Mouse (Mus musculus): Measurements from ENCODE around the gene Smim10l2a. TPM values are rescaled to one million over a fixed set of nuclear protein-coding genes. Genes with fewer than 3 reads are reported as not detected.

Gene Smim10l2a
- polyA plus RNA-seq, 1 experiment from 2014 or later, result 18.8 TPM

GRCm38 (mm10) chrX:56417541-56417940 is 43.2 kb downstream of the Smim10l2a start:
- Histone ChIP-seq H3K4me2 (replicated peaks) (no peak overlapping the region), H3K9me3 (no peaks in the 10 kb centered on the region), H3K27ac (replicated peaks) (no peak overlapping the region), H3K36me3 (no peaks in the 10 kb centered on the region), H3K9ac (replicated peaks) (no peak overlapping the region), H3K4me1 (no peaks in the 10 kb centered on the region), H3K27me3 (no peaks in the 10 kb centered on the region), H3K4me3 (no peak overlapping the region)
- WGBS, result 71% methylated on average over 4 of the region's 4 CpGs
- no peak for ATAC-seq (replicated peaks)

Other genes starting within 250 kb of the Smim10l2a start
- 0.23 and 0.31 TPM in 2 replicates for gene 3830403N18Rik, start 238.0 kb upstream of the Smim10l2a start, polyA plus RNA-seq (2015; fragmentation: Nextera tagmentation; extraction: Ambion mirVana)
- gene Gm773, start 161.7 kb upstream of the Smim10l2a start, polyA plus RNA-seq (2015; fragmentation: Nextera tagmentation; extraction: Ambion mirVana), result not detected in 2 replicates
- 5.1 and 5.4 TPM in 2 replicates for gene Zfp449, start 28.2 kb upstream of the Smim10l2a start, polyA plus RNA-seq (2015; fragmentation: Nextera tagmentation; extraction: Ambion mirVana)
- gene Gm2174, start 73.4 kb downstream of the Smim10l2a start, polyA plus RNA-seq (2015; fragmentation: Nextera tagmentation; extraction: Ambion mirVana), result 1.2 TPM in 1 of 2 replicates, not detected in the other
- gene Ints6l, start 80.3 kb downstream of the Smim10l2a start, polyA plus RNA-seq (2015; fragmentation: Nextera tagmentation; extraction: Ambion mirVana), result 14.1 and 15.2 TPM in 2 replicates
- gene Gm10477, start 150.2 kb downstream of the Smim10l2a start, polyA plus RNA-seq (2015; fragmentation: Nextera tagmentation; extraction: Ambion mirVana), result not detected in 2 replicates
- gene Gm648, start 175.0 kb downstream of the Smim10l2a start, polyA plus RNA-seq (2015; fragmentation: Nextera tagmentation; extraction: Ambion mirVana), result not detected in 2 replicates
- 49.9 and 52.2 TPM in 2 replicates for gene Mmgt1, start 223.5 kb downstream of the Smim10l2a start, polyA plus RNA-seq (2015; fragmentation: Nextera tagmentation; extraction: Ambion mirVana)
- gene Slc9a6, start 235.2 kb downstream of the Smim10l2a start, polyA plus RNA-seq (2015; fragmentation: Nextera tagmentation; extraction: Ambion mirVana), result 43.3 and 46.0 TPM in 2 replicates